18 mouse cellular contexts compared by ENCODE assay signal in genomic region chr13:88810097-88810496, GRCm38 (mm10). TPM values are rescaled to one million over a fixed set of nuclear protein-coding genes. Genes with fewer than 3 reads are reported as not detected.
"Had no signal": no experiment of that assay in that cellular context is flagged by ENCODE, and none has a peak within 500 bp of the region (broad histone marks: within the 10 kb centered on the region; RNA-seq: fewer than 3 reads in every experiment).

No protein-coding gene starts in this region.

- H3K9me3 ChIP-seq: liver, embryonic 13.5 days; megakaryocyte, embryonic 14.5 days; midbrain, embryonic 15.5 days; neural tube, embryonic 13.5 days had no signal

- ATAC-seq: midbrain, embryonic 15.5 days had no signal

- H3K4me2 ChIP-seq: liver, embryonic 13.5 days; midbrain, embryonic 11.5 days; midbrain, embryonic 15.5 days; neural tube, embryonic 13.5 days had no signal

- H3K9ac ChIP-seq: liver, embryonic 13.5 days; midbrain, embryonic 15.5 days; neural tube, embryonic 13.5 days had no signal

- DNase-seq: kidney, adult 9 months; kidney, postnatal 14 days; layer of hippocampus, adult 9-11 months; liver, embryonic 13.5 days; lung, adult 2 months; lung, postnatal 14 days; lung, postnatal 4 days; retina, postnatal 1 day; thymus, adult 18-20 months; thymus, postnatal 36 days had no signal

- H3K4me1 ChIP-seq: liver, embryonic 13.5 days; midbrain, embryonic 15.5 days; neural tube, embryonic 13.5 days had no signal

- H3K36me3 ChIP-seq: liver, embryonic 13.5 days; midbrain, embryonic 15.5 days; neural tube, embryonic 13.5 days had no signal

- H3K4me3 ChIP-seq: layer of hippocampus, adult 2 months; left cerebral cortex, adult 2 months; liver, embryonic 13.5 days; megakaryocyte, embryonic 14.5 days; midbrain, embryonic 15.5 days; myocyte; neural tube, embryonic 13.5 days had no signal

- H3K27me3 ChIP-seq: liver, embryonic 13.5 days; megakaryocyte, embryonic 14.5 days; midbrain, embryonic 15.5 days; neural tube, embryonic 13.5 days had no signal

- H3K27ac ChIP-seq: layer of hippocampus, adult 2 months; left cerebral cortex, adult 2 months; liver, embryonic 13.5 days; midbrain, embryonic 15.5 days; neural tube, embryonic 13.5 days had no signal

RNA-seq across cellular contexts. Expression of gene Edil3, which starts 11.2 kb away (rescaled TPM):
- polyA plus RNA-seq: liver, adult 2 months had no signal
